In genomic region chr15:30171493-30172195, GRCm38 (mm10) we compare ENCODE assay signal across 9 mouse cellular contexts. TPM values are rescaled to one million over a fixed set of nuclear protein-coding genes. Genes with fewer than 3 reads are reported as not detected.
DNase-seq lines count a peak whose midpoint lies in the region; ATAC-seq and TF ChIP-seq lines count a peak whose summit lies in the region.
"Had no signal": no experiment of that assay in that cellular context is flagged by ENCODE, and none has a peak within 500 bp of the region (broad histone marks: within the 10 kb centered on the region; RNA-seq: fewer than 3 reads in every experiment).

No protein-coding gene starts in this region.

- peaks cover 33% of the 10 kb centered on the region for H3K27me3 ChIP-seq in heart, embryonic 16.5 days (ENCODE audit: control insufficient read depth, insufficient read depth, low read length)
- H3K27me3 ChIP-seq in embryonic facial prominence, embryonic 11.5 days (ENCODE audit: control insufficient read depth, insufficient read depth, low read length): peaks cover 2% of the 10 kb centered on the region; the same call in 1 of the 2 replicates
- H3K27me3 ChIP-seq in hindbrain, embryonic 16.5 days (replicated peaks; ENCODE audit: control insufficient read depth, insufficient read depth, low read length): no peaks in the 10 kb centered on the region
- H3K27me3 ChIP-seq in midbrain, postnatal 0 days (ENCODE audit: insufficient read depth, low read length): no peaks in the 10 kb centered on the region

- peaks cover 5% of the 10 kb centered on the region; the same call in 1 of the 2 replicates for H3K4me1 ChIP-seq in heart, embryonic 16.5 days (ENCODE audit: control insufficient read depth, insufficient read depth, low read length)
- H3K4me1 ChIP-seq in embryonic facial prominence, embryonic 11.5 days (ENCODE audit: control insufficient read depth, insufficient read depth, low read length): no peaks in the 10 kb centered on the region
- peaks cover 4% of the 10 kb centered on the region for H3K4me1 ChIP-seq in hindbrain, embryonic 16.5 days (ENCODE audit: control insufficient read depth, insufficient read depth, low read depth, low read length)
- H3K4me1 ChIP-seq in midbrain, postnatal 0 days (ENCODE audit: insufficient read depth, low read length): no peaks in the 10 kb centered on the region

- peak overlapping the region; percentile 71 for H3K4me3 ChIP-seq in heart, embryonic 16.5 days (ENCODE audit: low read length)
- peak overlapping the region; percentile 67; the same call in 1 of the 2 replicates for H3K4me3 ChIP-seq in embryonic facial prominence, embryonic 11.5 days (ENCODE audit: low read depth, low read length)
- H3K4me3 ChIP-seq in hindbrain, embryonic 16.5 days (ENCODE audit: low read length): peak overlapping the region; percentile 94
- H3K4me3 ChIP-seq in midbrain, postnatal 0 days (ENCODE audit: low read depth, low read length): peak overlapping the region; percentile 67

- no peaks in the 10 kb centered on the region for H3K9me3 ChIP-seq in heart, embryonic 16.5 days (replicated peaks; ENCODE audit: control insufficient read depth, low read length)
- H3K9me3 ChIP-seq in embryonic facial prominence, embryonic 11.5 days (replicated peaks; ENCODE audit: control insufficient read depth, low read length): no peaks in the 10 kb centered on the region
- no peaks in the 10 kb centered on the region for H3K9me3 ChIP-seq in hindbrain, embryonic 16.5 days (ENCODE audit: control insufficient read depth, low read length)
- no peaks in the 10 kb centered on the region for H3K9me3 ChIP-seq in midbrain, postnatal 0 days (ENCODE audit: low read length)

- H3K4me2 ChIP-seq in heart, embryonic 16.5 days (ENCODE audit: low read depth, low read length): peak overlapping the region; percentile 96
- peak overlapping the region; percentile 91 for H3K4me2 ChIP-seq in embryonic facial prominence, embryonic 11.5 days (ENCODE audit: low read depth, low read length)
- H3K4me2 ChIP-seq in hindbrain, embryonic 16.5 days (ENCODE audit: low read length): peak overlapping the region; percentile 70
- H3K4me2 ChIP-seq in midbrain, postnatal 0 days (ENCODE audit: low read depth, low read length, poor library complexity, severe bottlenecking): peak overlapping the region; percentile 59

- H3K27ac ChIP-seq in heart, embryonic 16.5 days (ENCODE audit: low read length): no peak overlapping the region
- no peak overlapping the region for H3K27ac ChIP-seq in embryonic facial prominence, embryonic 11.5 days (replicated peaks; ENCODE audit: low read depth, low read length)
- peak overlapping the region; percentile 99 for H3K27ac ChIP-seq in hindbrain, embryonic 16.5 days (ENCODE audit: low read depth, low read length)
- H3K27ac ChIP-seq in midbrain, postnatal 0 days (ENCODE audit: low read depth, low read length): peak overlapping the region; percentile 92

- intact Hi-C loops in heart, postnatal 10 days (cut with DNase I): no loop called here

- no peaks in the 10 kb centered on the region for H3K36me3 ChIP-seq in heart, embryonic 16.5 days (ENCODE audit: control insufficient read depth, insufficient read depth)
- no peaks in the 10 kb centered on the region for H3K36me3 ChIP-seq in embryonic facial prominence, embryonic 11.5 days (replicated peaks; ENCODE audit: control insufficient read depth, insufficient read depth, low read depth, low read length)
- H3K36me3 ChIP-seq in hindbrain, embryonic 16.5 days (ENCODE audit: control insufficient read depth, insufficient read depth, low read length): no peaks in the 10 kb centered on the region
- no peaks in the 10 kb centered on the region for H3K36me3 ChIP-seq in midbrain, postnatal 0 days (ENCODE audit: insufficient read depth, low read length)

- no peak overlapping the region for H3K9ac ChIP-seq in heart, embryonic 16.5 days (ENCODE audit: low read length)
- no peak overlapping the region for H3K9ac ChIP-seq in embryonic facial prominence, embryonic 11.5 days (replicated peaks; ENCODE audit: low read length)
- peak overlapping the region; percentile 97 for H3K9ac ChIP-seq in hindbrain, embryonic 16.5 days (ENCODE audit: low read depth, low read length)
- peak overlapping the region; percentile 81 for H3K9ac ChIP-seq in midbrain, postnatal 0 days (replicated peaks; ENCODE audit: low read length, poor library complexity, severe bottlenecking)

- WGBS in heart, embryonic 16.5 days: 16% methylated on average over 11 of the region's 11 CpGs
- 15% methylated on average over 11 of the region's 11 CpGs for WGBS in embryonic facial prominence, embryonic 11.5 days
- WGBS in hindbrain, embryonic 16.5 days: 16% methylated on average over 11 of the region's 11 CpGs
- WGBS in midbrain, postnatal 0 days: 15% methylated on average over 11 of the region's 11 CpGs

- TF ChIP-seq CTCF in midbrain, postnatal 0 days (IDR thresholded peaks at IDR 0.05): no peak

- ATAC-seq in heart, embryonic 16.5 days (replicated peaks; ENCODE audit: extremely low read depth, insufficient read depth, low FRiP score): no peak
- ATAC-seq in embryonic facial prominence, embryonic 11.5 days (replicated peaks; ENCODE audit: insufficient number of reproducible peaks, low FRiP score, low TSS enrichment, low read depth): no peak
- no peak for ATAC-seq in hindbrain, embryonic 16.5 days
- ATAC-seq in midbrain, postnatal 0 days (ENCODE audit: low FRiP score): no peak
- no peak for ATAC-seq in granulocyte monocyte progenitor cell, adult 5-6 weeks (replicated peaks; ENCODE audit: poor library complexity, severe bottlenecking)
- ATAC-seq: inflammation-experienced regulatory T-cells, adult 6 months had no signal

- no peak for DNase-seq in heart, postnatal 10 days
- DNase-seq in embryonic facial prominence, embryonic 11.5 days (ENCODE audit: low spot score): no peak
- peak; percentile 6 for DNase-seq in midbrain, postnatal 0 days (ENCODE audit: low spot score)
- DNase-seq in adrenal gland, adult 18-20 months (ENCODE audit: low spot score in 2 of 2): no peak
- DNase-seq in thymus, postnatal 4 days: no peak

RNA-seq across cellular contexts. Expression of gene Ctnnd2, which starts 0.7 kb away (rescaled TPM):
- polyA plus RNA-seq in heart, embryonic 16.5 days (2015; fragmentation: Nextera tagmentation; extraction: Ambion mirVana): 0.83 and 1.7 TPM in 2 replicates
- total RNA-seq in heart, postnatal 10 days (2021): under 1 TPM; 0.14 to 0.27 TPM
- polyA plus RNA-seq in embryonic facial prominence, embryonic 11.5 days (2014; fragmentation: Nextera tagmentation; extraction: Ambion mirVana): 9.6 and 12.4 TPM in 2 replicates
- 56.9 and 59.9 TPM in 2 replicates for polyA plus RNA-seq in hindbrain, embryonic 16.5 days (2015; fragmentation: Nextera tagmentation; extraction: Ambion mirVana)
- total RNA-seq in midbrain, postnatal 0 days (2014; rRNA removed): 177 and 178 TPM in 2 replicates
- 82.5 and 89.0 TPM in 2 replicates for polyA plus RNA-seq in midbrain, postnatal 0 days (2015; fragmentation: Nextera tagmentation; extraction: Ambion mirVana)
- 1 to 10 TPM; 2.9 to 3.1 TPM for total RNA-seq in adrenal gland, adult 18-20 months (2021)
- not detected in 2 replicates for total RNA-seq in granulocyte monocyte progenitor cell, adult 5-6 weeks (2014; fragmentation: Nextera tagmentation)
- total RNA-seq in granulocyte monocyte progenitor cell, adult 5-6 weeks (2017): not detected in 2 replicates

Comparison
In these comparisons a context has a peak if more than half of its experiments do, and no peak if none do; other contexts are left out.
1. H3K27ac ChIP-seq: peak in hindbrain, embryonic 16.5 days (single experiment) and midbrain, postnatal 0 days (single experiment); none in heart, embryonic 16.5 days (single experiment) and embryonic facial prominence, embryonic 11.5 days (single experiment).
2. H3K9ac ChIP-seq: peak in hindbrain, embryonic 16.5 days (single experiment) and midbrain, postnatal 0 days (single experiment); none in heart, embryonic 16.5 days (single experiment) and embryonic facial prominence, embryonic 11.5 days (single experiment).
3. RNA of gene Ctnnd2, which starts 0.7 kb away (total RNA-seq): 177 to 178 TPM in midbrain, postnatal 0 days; 2.9 to 3.1 TPM in adrenal gland, adult 18-20 months, 0.14 to 0.27 TPM in heart, postnatal 10 days and not detected in granulocyte monocyte progenitor cell, adult 5-6 weeks; every median in the first group is over 10 times any median in the second.
4. Peak in every context shown above with its lines, with median percentiles within 50 percentile points of each other: H3K4me2 ChIP-seq and H3K4me3 ChIP-seq.